Mouse (Mus musculus): ENCODE results near the gene Lce3b.

The Lce3b gene

DNA sequence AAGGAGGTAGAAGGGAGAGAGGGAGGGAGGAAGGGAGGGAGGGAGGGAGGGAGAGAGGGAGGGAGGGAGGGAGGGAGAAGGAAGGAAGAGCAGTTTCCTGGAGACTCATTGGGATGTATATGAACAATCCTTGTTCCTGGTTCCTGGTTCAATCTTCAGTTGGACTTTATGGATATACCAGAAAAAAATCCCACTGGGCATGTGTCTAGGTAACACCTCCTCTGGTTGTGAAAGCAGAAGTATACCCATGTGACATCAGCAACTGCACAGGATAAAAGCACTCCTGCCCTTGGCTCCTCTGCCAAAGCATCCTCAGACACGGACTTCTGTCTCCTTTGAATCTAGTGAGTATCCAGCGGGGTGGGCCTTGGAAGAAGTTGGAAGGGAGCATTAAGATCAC is at the start of gene Lce3b:
Lce3b (plus strand) TSS at position 301 of the 400 bp plus-strand sequence.
- DNase-seq (ENCODE audit: low spot score in 2 of 2), result no peak

DNA sequence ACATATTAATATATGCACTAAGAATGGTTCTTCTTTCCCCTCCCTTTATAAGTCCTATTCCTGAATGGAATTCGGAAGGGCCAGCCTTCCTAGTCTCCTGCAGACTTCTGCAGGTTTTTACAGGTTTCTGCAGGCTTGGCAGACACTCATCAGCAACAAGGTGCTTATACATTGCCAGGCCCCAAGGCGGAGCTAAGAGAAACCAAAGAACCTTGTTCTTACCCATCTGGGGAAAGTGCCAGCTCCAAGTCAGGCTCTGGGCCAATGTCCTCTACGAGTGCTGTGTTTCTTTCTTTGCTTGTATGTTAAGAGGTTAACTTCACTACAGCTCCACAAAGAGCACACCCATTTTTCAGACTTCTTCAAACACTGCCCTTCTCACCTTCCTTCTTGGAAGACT is 38.7 kb upstream of the Lce3b start:
- no peak for DNase-seq (ENCODE audit: low spot score in 2 of 2)

DNA sequence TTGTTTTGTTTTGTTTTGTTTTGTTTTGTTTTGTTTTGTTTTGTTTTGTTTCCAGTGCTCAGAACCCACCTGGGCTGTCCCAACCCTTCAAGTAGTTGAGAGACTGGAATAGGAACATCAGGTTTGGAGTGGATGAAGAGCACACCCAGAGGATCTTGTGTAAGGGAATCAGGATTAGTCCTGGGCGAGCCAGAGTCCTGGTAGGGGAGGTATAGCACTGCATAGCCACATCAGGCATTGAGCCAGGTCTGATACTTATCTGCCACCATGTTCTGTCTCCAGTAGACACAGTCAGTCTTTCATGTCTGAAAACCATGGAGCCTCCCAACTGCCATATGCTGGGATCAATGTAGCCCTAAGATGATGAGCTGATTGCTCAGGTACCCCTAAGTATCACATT is 38.3 kb upstream of the Lce3b start:
- no peak for DNase-seq (ENCODE audit: low spot score in 2 of 2)

DNA sequence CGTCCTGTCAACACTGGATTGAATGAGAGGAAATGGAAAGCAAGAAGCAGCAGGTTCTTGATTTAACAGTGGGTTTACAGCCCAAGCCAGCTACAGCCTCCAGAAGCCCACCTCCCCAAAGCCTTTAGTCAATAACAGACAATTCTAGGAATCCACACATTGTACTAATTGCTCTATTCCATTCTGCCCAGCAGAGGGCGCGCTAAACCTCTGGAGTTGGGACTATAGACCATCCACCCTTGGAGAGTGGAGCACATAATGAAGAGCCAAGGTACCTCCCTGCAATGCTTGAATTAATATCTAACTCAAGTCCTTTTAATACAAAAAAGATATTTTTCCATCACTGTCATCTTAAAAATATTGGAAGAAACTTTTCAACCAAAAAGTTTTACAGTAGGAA is 29.8 kb upstream of the Lce3b start:
- DNase-seq (ENCODE audit: low spot score in 2 of 2), result peak in 1 of 2 experiments; percentile 26

DNA sequence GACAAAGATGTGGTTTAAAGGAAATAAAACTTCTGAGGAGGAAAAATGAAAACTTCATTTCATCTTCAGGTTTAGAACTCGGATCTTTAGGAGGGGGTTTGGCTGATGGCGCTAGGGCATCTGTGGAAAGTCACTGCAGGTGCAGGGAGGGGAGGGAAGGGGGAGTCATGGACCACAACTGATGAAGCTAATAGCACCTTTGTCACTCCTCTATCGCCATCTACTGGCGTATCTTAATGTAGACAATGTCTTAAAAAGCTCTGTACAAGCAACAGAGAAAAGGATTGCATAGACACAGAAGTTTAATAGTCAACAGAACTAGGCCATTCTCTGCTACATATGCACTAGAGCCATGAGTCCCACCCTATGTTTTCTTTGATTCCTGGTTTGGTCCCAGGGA is 29.1 kb upstream of the Lce3b start:
- no peak for DNase-seq (ENCODE audit: low spot score in 2 of 2)

DNA sequence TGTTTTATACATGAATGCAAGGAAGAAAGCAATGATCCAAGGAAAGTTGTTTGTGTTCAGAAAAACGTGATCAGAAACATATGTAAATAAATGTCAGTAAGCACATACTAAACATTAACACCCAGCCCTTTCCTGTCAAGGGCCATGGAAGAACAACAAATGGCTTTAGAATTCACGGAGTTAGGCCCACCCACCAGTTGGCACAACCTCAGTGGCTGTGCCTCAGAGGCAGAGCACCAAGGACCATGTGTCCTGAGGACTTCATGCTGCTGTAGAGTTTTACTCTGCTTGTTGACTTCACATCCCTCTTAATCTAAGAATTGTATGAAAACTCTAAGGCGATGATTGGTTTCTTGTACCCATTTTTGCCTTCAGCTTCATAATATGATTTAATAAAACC is 27.6 kb upstream of the Lce3b start:
- no peak for DNase-seq (ENCODE audit: low spot score in 2 of 2)

DNA sequence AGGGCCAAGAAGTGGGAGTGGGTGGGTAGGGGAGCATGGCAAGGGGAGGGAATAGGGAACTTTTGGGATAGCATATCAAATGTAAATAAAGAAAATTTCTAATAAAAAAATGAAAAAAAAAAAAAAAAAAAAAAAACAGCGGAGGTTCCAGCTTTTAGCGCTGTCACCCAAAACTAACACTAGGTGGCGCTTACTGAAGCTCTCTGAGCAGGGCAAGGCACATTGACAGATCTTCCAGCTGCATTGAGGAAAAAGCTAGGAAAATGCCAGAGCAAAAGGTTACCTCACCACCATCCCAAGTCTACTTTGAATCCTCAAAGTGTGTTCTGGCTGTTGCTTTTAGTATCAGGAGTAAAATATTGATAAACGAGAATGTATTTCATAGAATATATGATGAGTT is 25.2 kb upstream of the Lce3b start:
- DNase-seq (ENCODE audit: low spot score in 2 of 2), result no peak

DNA sequence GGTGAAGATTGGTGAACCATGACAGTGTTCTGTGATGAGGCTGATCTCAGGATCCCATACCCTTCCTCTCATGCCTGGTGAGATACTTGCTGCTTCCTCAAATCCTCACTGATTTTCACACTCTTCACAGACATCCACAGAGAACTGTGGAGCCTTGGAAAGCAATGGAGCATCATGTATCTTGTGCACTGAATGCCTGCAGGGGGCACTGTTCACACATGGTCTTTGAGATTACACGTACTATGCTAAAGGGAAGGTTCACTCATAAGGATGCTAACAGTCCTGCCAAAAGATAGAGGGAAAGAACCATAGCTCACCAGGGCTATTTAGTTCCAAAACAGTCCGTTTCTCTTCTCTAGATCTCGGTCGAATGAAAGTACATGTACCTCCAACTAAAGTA is 12.4 kb upstream of the Lce3b start:
- peak in 1 of 2 experiments; percentile 15 for DNase-seq (ENCODE audit: low spot score in 2 of 2)

DNA sequence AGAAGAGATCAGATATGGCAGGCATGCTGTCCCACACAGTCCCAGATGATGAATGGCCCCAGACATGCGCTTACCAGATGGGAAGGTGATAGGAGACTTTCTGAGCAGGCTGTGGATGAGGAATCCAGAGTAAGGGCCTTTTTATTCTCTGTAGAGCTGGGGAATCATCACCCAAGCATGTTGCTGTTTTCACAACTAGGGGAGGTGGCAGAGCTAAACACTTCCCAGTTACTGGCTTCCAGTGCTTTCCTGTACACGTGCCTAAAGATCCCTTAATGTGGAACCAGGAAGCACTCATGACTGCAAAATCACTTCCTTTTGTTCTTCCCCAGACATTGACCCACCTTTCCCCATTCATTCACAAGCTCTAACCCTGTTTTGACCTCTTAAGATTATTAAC is 6.6 kb upstream of the Lce3b start, which contains the start of gene Lce3a:
Lce3a (minus strand) TSS at position 101 of the 400 bp plus-strand sequence.
- DNase-seq (ENCODE audit: low spot score in 2 of 2), result no peak

DNA sequence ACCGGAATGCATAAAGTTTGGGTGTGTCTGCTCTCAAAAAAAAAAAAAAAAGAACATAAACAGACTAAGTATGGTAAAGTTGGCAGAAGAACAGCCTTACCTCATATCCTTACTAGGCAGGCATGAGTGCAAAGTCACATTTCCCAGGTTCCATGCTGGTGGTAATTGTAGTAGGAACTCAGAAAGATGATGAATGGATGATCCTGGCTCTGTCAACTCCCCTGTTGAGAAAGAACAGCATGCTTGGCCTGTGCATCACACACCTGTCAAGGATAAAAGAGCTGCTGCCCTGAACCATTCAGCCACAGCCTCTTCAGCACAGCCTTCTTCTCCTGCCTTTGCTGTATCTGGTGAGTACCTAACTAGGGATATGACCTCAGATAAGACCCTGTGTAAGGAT is 11.4 kb downstream of the Lce3b start, which contains the start of gene Lce3c:
Lce3c (plus strand) TSS at position 301 of the 400 bp plus-strand sequence.
- no peak for DNase-seq (ENCODE audit: low spot score in 2 of 2)

DNA sequence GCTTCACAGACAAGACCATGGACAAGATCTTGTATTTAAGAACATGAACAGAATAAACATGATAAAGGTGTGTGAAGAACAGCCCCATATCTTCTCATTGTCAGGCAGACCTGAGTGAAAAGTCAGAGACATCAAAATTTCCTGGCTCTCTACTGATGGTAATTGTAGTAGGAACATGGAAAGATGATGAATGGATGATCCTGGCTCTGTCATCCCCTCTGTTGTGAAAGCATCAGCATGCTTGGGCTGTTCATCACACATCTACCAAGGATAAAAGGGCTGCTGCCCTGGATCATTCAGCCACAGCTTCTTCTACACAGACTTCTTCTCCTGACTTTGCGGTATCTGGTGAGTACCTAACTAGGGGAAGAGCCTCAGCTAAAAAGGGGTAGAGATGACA is 24.3 kb downstream of the Lce3b start, which contains the start of gene Lce3d:
Lce3d (plus strand) TSS at position 301 of the 400 bp plus-strand sequence.
- no peak for DNase-seq (ENCODE audit: low spot score in 2 of 2)

DNA sequence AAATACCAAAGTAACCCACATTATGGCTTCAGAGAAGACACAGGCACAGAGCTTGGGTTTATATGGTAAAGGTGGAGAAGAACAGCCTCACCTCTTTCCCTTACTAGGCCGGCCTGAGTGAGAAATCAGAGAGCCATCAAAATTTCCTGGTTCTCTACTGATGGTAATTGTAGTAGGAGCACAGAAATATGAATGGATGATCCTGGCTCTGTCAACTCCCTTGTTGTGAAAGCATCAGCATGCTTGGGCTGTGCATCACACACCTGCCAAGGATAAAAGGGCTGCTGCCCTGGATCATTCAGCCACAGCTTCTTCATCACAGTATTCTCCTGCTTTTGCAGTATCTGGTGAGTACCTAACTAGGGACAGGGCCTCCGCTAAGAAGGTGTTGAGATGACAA is 34.0 kb downstream of the Lce3b start, which contains the start of gene Lce3e:
Lce3e (plus strand) TSS at position 301 of the 400 bp plus-strand sequence.
- no peak for DNase-seq (ENCODE audit: low spot score in 2 of 2)

DNA sequence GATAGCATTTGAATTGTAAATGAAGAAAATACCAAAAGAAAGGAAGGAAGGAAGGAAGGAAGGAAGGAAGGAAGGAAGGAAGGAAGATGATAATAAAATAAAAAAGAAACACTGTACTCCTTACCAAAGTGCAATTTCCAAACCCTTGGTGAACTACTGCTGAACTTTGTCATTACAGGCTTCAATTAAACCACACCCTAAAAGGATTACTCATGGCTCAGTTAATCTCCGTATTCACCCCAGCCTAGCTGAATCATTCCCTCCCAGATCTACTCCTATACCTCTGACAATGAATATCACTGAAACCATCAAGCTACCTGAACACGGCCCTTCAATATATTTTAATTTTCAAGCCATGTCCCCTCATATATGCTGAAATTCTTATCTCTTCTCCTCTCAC is 45.7 kb downstream of the Lce3b start:
- no peak for DNase-seq (ENCODE audit: low spot score in 2 of 2)
